Mouse (Mus musculus) C2C12 (cell line): Measurements from ENCODE around the gene Gm17655. TPM values are rescaled to one million over a fixed set of nuclear protein-coding genes. Genes with fewer than 3 reads are reported as not detected.
A peak's percentile ranks its signal among the peaks of the same experiment; 100 is the strongest.
"Not testable (repeated sequence)": the region's sequence is repeated elsewhere in the genome, so short reads cannot be mapped to it uniquely, and the experiment has no call there.

Experiments used
- H3K27me3 ChIP-seq: one replicate; pipeline ENCODE4 v1.6.1; 2011; ENCODE audit not compliant: control insufficient read depth, insufficient read depth, insufficient read length
- H3K36me3 ChIP-seq: one replicate; pipeline ENCODE4 v1.6.1; 2011; ENCODE audit not compliant: control insufficient read depth, insufficient read depth
- H3K4me3 ChIP-seq: one replicate; pipeline ENCODE4 v1.5.1; 2011; ENCODE audit warnings: mild to moderate bottlenecking, control low read depth; ENCODE audit not compliant: poor library complexity, insufficient read depth, severe bottlenecking
- H3K79me2 ChIP-seq: one replicate; pipeline ENCODE4 v1.6.1; 2011; ENCODE audit not compliant: control insufficient read depth, insufficient read depth
- H3K79me3 ChIP-seq: one replicate; pipeline ENCODE4 v1.6.1; 2011; ENCODE audit warnings: low read depth, control low read depth
- H3ac ChIP-seq: one replicate; pipeline ENCODE3; 2011; ENCODE audit warnings: low read depth; ENCODE audit not compliant: control insufficient read depth, insufficient read length
- CEBPB ChIP-seq: IDR thresholded peaks from one replicate; pipeline ENCODE4 v1.6.1; 2011; ENCODE audit warnings: low read depth, mild to moderate bottlenecking, control low read depth, moderate library complexity
- CTCF ChIP-seq: IDR thresholded peaks from one replicate; pipeline ENCODE4 v1.5.1; 2011; ENCODE audit not compliant: control insufficient read depth, insufficient read depth, insufficient read length
- FOSL1 ChIP-seq: IDR thresholded peaks from one replicate; pipeline ENCODE4 v1.8.0; 2011; ENCODE audit warnings: mild to moderate bottlenecking, low read length; ENCODE audit not compliant: poor library complexity, insufficient read depth, severe bottlenecking
- MAX ChIP-seq: IDR thresholded peaks from one replicate; pipeline ENCODE4 v1.6.1; 2011; ENCODE audit warnings: mild to moderate bottlenecking, control low read depth
- MYOD1 ChIP-seq: IDR thresholded peaks from one replicate; pipeline ENCODE4 v1.6.1; 2011; ENCODE audit warnings: low read depth; ENCODE audit not compliant: control insufficient read depth, insufficient read length
- MYOG ChIP-seq: IDR thresholded peaks from one replicate; pipeline ENCODE4 v1.6.1; 2011; ENCODE audit not compliant: control insufficient read depth, insufficient read length; ENCODE audit errors: extremely low read depth
- USF1 ChIP-seq: IDR thresholded peaks from one replicate; pipeline ENCODE4 v1.6.1; 2011; ENCODE audit warnings: low read depth, mild to moderate bottlenecking, control low read depth, moderate library complexity
- long read RNA-seq, 2 experiments: library from polyadenylated mRNA; unstranded; transcript quantifications; one replicate each; pipeline ENCODE4 v2.0.0; 2019 to 2020
- polyA plus RNA-seq: library from polyadenylated mRNA; unstranded; fragments of >200 nt; fragmentation: generic; extraction: Trizol; gene quantifications from one replicate; pipeline ENCODE4 v1.2.1, GENCODE M21; 2012; ENCODE audit warnings: missing spikeins

The Gm17655 gene
- 0.09 TPM for polyA plus RNA-seq
- long read RNA-seq, experiment 1, partial matches to known transcripts = 0 of 1 reads
- long read RNA-seq, experiment 1, other reads (novel, unspliced or antisense) = 1 of 1 reads
- long read RNA-seq, experiment 2, partial matches to known transcripts = 0 of 3 reads
- long read RNA-seq, experiment 2, other reads (novel, unspliced or antisense) = 3 of 3 reads

DNA sequence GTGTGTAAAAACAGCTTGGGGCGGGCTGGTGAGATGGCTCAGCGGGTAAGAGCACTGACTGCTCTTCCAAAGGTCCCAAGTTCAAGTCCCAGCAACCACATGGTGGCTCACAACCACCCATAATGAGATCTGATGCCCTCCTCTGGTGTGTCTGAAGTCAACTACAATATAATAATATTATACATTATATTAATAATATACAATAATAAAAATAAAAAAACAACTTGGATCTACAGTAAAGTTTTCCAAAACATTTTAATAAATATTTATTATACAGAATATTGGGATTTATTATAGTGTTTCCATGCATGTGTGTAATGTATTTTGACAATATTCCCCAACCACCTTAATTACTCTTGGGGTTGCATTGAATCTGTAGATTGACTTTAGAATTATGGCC lies at the start of gene Gm17655:
Gene Gm17655 (minus strand): TSS at position 101 of the 400 bp plus-strand sequence.
- H3K27me3 ChIP-seq, H3K4me3 ChIP-seq, H3ac ChIP-seq, H3K79me2 ChIP-seq, H3K79me3 ChIP-seq, H3K36me3 ChIP-seq: not testable (repeated sequence)

GRCm38 (mm10) chr5:110109991-110110441 lies 37.7 kb upstream of the Gm17655 start, which contains the start of gene Zfp605:
Gene Zfp605, plus strand, starts transcription at chr5:110110092.
- peak within 1 kb of the TSS; percentile 43 for H3ac ChIP-seq
- H3K4me3 ChIP-seq = peak within 1 kb of the TSS; percentile 34
- H3K79me2 ChIP-seq = peaks cover 24% of the 10 kb centered on the region
- peaks cover 19% of the 10 kb centered on the region for H3K79me3 ChIP-seq
- peaks cover 16% of the 10 kb centered on the region for H3K36me3 ChIP-seq
- H3K27me3 ChIP-seq = no peaks in the 10 kb centered on the region
- no peak for TF ChIP-seq FOSL1
- peak; percentile 52 for TF ChIP-seq MYOD1
- no peak for TF ChIP-seq USF1
- TF ChIP-seq MAX = no peak
- TF ChIP-seq MYOG = no peak
- TF ChIP-seq CEBPB = no peak
- TF ChIP-seq CTCF = no peak

- Histone ChIP-seq H3K4me3 (peak overlapping the region; percentile 76), H3ac (no peak overlapping the region), H3K27me3 (no peaks in the 10 kb centered on the region), H3K36me3 (peaks cover 31% of the 10 kb centered on the region), H3K79me2 (peaks cover 32% of the 10 kb centered on the region), H3K79me3 (peaks cover 19% of the 10 kb centered on the region)
- no peak for TF ChIP-seq MAX
- no peak for TF ChIP-seq MYOD1
- TF ChIP-seq USF1 = no peak
- TF ChIP-seq MYOG = no peak
- TF ChIP-seq CEBPB = no peak
- no peak for TF ChIP-seq CTCF
- no peak for TF ChIP-seq FOSL1
These were observed 36.0 kb upstream of the Gm17655 start for GRCm38 (mm10) chr5:110108305-110108628.

- peaks cover 32% of the 10 kb centered on the region for H3K79me2 ChIP-seq
- peak within 1 kb of the TSS; percentile 76 for H3K4me3 ChIP-seq
- H3K36me3 ChIP-seq = peaks cover 36% of the 10 kb centered on the region
- peaks cover 19% of the 10 kb centered on the region for H3K79me3 ChIP-seq
- TF ChIP-seq FOSL1 (no peak), MAX (peak; percentile 39)
- H3K27me3 ChIP-seq = no peaks in the 10 kb centered on the region
- H3ac ChIP-seq = peak within 1 kb of the TSS; percentile 65
These were observed 35.4 kb upstream of the Gm17655 start, which contains the start of gene Gtpbp6 for GRCm38 (mm10) chr5:110107581-110108304. Gene Gtpbp6, minus strand, starts transcription at chr5:110108197.

GRCm38 (mm10) chr5:110106901-110107564 lies 34.7 kb upstream of the Gm17655 start:
- no peaks in the 10 kb centered on the region for H3K27me3 ChIP-seq
- TF ChIP-seq MYOG = no peak
- TF ChIP-seq MYOD1 = no peak
- TF ChIP-seq FOSL1 = no peak
- TF ChIP-seq MAX = no peak
- H3K79me3 ChIP-seq = peaks cover 19% of the 10 kb centered on the region
- peak overlapping the region; percentile 76 for H3K4me3 ChIP-seq
- peaks cover 36% of the 10 kb centered on the region for H3K36me3 ChIP-seq
- H3ac ChIP-seq = peak overlapping the region; percentile 61
- H3K79me2 ChIP-seq = peaks cover 32% of the 10 kb centered on the region

- no peak for TF ChIP-seq MAX
- TF ChIP-seq FOSL1 = no peak
- TF ChIP-seq MYOG = no peak
- TF ChIP-seq MYOD1 = no peak
- no peak for TF ChIP-seq CTCF
- TF ChIP-seq USF1 = no peak
- no peak for TF ChIP-seq CEBPB
- Histone ChIP-seq H3K79me2 (peaks cover 32% of the 10 kb centered on the region), H3K27me3 (no peaks in the 10 kb centered on the region), H3K4me3 (peak overlapping the region; percentile 76), H3K36me3 (peaks cover 36% of the 10 kb centered on the region), H3ac (peak overlapping the region; percentile 61), H3K79me3 (peaks cover 19% of the 10 kb centered on the region)
These were observed 34.0 kb upstream of the Gm17655 start for GRCm38 (mm10) chr5:110106140-110106871.
